Mouse (Mus musculus) heart, adult 2 months (tissue): ENCODE measurements around the gene Tmem266. TPM values are rescaled to one million over a fixed set of nuclear protein-coding genes. Genes with fewer than 3 reads are reported as not detected.

ENCODE experiments used
- DNase-seq, 2 experiments: peaks; one replicate each; pipeline ENCODE4 v3.0.0; 2021
- H3K27ac ChIP-seq: fragments of 200-600 bp; 2 replicates; pipeline ENCODE4 v1.8.1; 2022
- H3K27me3 ChIP-seq: fragments of 200-500 bp; 2 replicates; pipeline ENCODE4 v1.6.1; 2012; ENCODE audit warnings: mild to moderate bottlenecking, low read length, inconsistent platforms, mixed read lengths; ENCODE audit not compliant: control insufficient read depth, insufficient read depth
- H3K36me3 ChIP-seq: fragments of 200-500 bp; 2 replicates; pipeline ENCODE4 v1.6.1; 2012; ENCODE audit warnings: low read length, inconsistent platforms; ENCODE audit not compliant: control insufficient read depth, insufficient read depth
- H3K4me1 ChIP-seq: fragments of 200-500 bp; 2 replicates; pipeline ENCODE4 v1.6.1; 2011; ENCODE audit warnings: low read length; ENCODE audit not compliant: control insufficient read depth, insufficient read depth
- H3K4me3 ChIP-seq: fragments of 200-600 bp; 2 replicates; pipeline ENCODE4 v1.8.1; 2022
- H3K79me2 ChIP-seq: fragments of 200-500 bp; replicated peaks from 2 replicates; pipeline ENCODE4 v1.6.1; 2012; ENCODE audit warnings: mild to moderate bottlenecking, inconsistent platforms, low read length, moderate library complexity, mixed read lengths; ENCODE audit not compliant: control insufficient read depth, insufficient read depth
- H3K9ac ChIP-seq: fragments of 200-500 bp; 2 replicates; pipeline ENCODE4 v1.6.1; 2012; ENCODE audit warnings: low read depth, mild to moderate bottlenecking, control low read depth, inconsistent platforms, low read length, mixed read lengths
- CTCF ChIP-seq: fragments of 200-600 bp; IDR thresholded peaks from 2 replicates; pipeline ENCODE4 v1.8.1; 2022; ENCODE audit warnings: antibody characterized with exemption, mild to moderate bottlenecking, moderate library complexity
- EP300 ChIP-seq: fragments of 200-500 bp; IDR thresholded peaks from 2 replicates; pipeline ENCODE4 v1.6.1; 2011; ENCODE audit warnings: low read depth, low read length, control low read depth; ENCODE audit not compliant: insufficient read depth
- POLR2A ChIP-seq: fragments of 200-500 bp; IDR thresholded peaks from 2 replicates; pipeline ENCODE4 v1.6.1; 2011; ENCODE audit warnings: mild to moderate bottlenecking, low read depth, low read length, control low read depth; ENCODE audit not compliant: insufficient read depth
- WGBS: fragments of 180-500 bp; shearing (Covaris S2); methylation state at CpG from one replicate; pipeline ENCODE4 v1.1.7; 2018; 5-methylcytosine and 5-hydroxymethylcytosine counted together
- intact Hi-C: fragments of 180-260 bp; cut with DNase I; formaldehyde crosslinking; loops from one replicate; pipeline ENCODE4 v1.15.1; 2025
- polyA plus RNA-seq: library from polyadenylated mRNA; depleted of rRNA; stranded (reverse); fragments of >200 nt; gene quantifications from 2 replicates; pipeline ENCODE4 v1.2.3, GENCODE M21; 2012
- total RNA-seq, 2 experiments: library from RNA; stranded (reverse); gene quantifications; 2 replicates each; pipeline ENCODE4 v1.2.3; 2021

Gene Tmem266
- total and polyA plus RNA-seq, 3 experiments = 1.5 to 2.5 (median 2.0) TPM

- no peak overlapping the region for H3K27ac ChIP-seq
- intact Hi-C loops = no loop called here
- TF ChIP-seq EP300 (no peak), POLR2A (no peak), CTCF (no peak)
Observed at GRCm38 (mm10) chr9:55423451-55424424, 97.0 kb downstream of the Tmem266 start.

GRCm38 (mm10) chr9:55425271-55425810 lies 98.6 kb downstream of the Tmem266 start:
- Histone ChIP-seq H3K4me1 (no peaks in the 10 kb centered on the region), H3K36me3 (no peaks in the 10 kb centered on the region), H3K27me3 (0 out of 2 replicates have a peak, but pooled peaks cover 3% of the 10 kb centered on the region), H3K9ac (no peak overlapping the region), H3K79me2 (no peaks in the 10 kb centered on the region), H3K27ac (no peak overlapping the region), H3K4me3 (no peak overlapping the region)
- TF ChIP-seq EP300 (no peak), POLR2A (no peak), CTCF (no peak)
- WGBS = 66% methylated on average over 7 of the region's 7 CpGs
- DNase-seq = no peak
- intact Hi-C loops = no loop called here

More at GRCm38 (mm10) chr9:55423451-55424424, 97.0 kb downstream of the Tmem266 start:
- DNase-seq = no peak
- H3K4me3 ChIP-seq = no peak overlapping the region
- no peaks in the 10 kb centered on the region for H3K36me3 ChIP-seq
- no peaks in the 10 kb centered on the region for H3K4me1 ChIP-seq
- 82% methylated on average over 14 of the region's 14 CpGs for WGBS
- H3K27me3 ChIP-seq = no peaks in the 10 kb centered on the region
- no peaks in the 10 kb centered on the region for H3K79me2 ChIP-seq
- H3K9ac ChIP-seq = no peak overlapping the region

GRCm38 (mm10) chr9:55429242-55429975 lies 102.7 kb downstream of the Tmem266 start:
- intact Hi-C loops = loop anchor here (1.0 to 2.0 kb wide), 2 partner anchors 107 to 489 kb away; no protein-coding TSS in a partner anchor
- peak; percentile 47 for DNase-seq
- 0 out of 2 replicates have a peak, but pooled peaks cover 3% of the 10 kb centered on the region for H3K27me3 ChIP-seq
- no peaks in the 10 kb centered on the region for H3K36me3 ChIP-seq
- H3K79me2 ChIP-seq = no peaks in the 10 kb centered on the region
- no peak for TF ChIP-seq EP300
- TF ChIP-seq CTCF = peak; percentile 90
- TF ChIP-seq POLR2A = no peak
- H3K4me1 ChIP-seq = no peaks in the 10 kb centered on the region
- no peak overlapping the region for H3K4me3 ChIP-seq
- H3K9ac ChIP-seq = no peak overlapping the region
- no peak overlapping the region for H3K27ac ChIP-seq
- WGBS = 28% methylated on average over 12 of the region's 12 CpGs

GRCm38 (mm10) chr9:55430133-55430532 lies 103.4 kb downstream of the Tmem266 start:
- Histone ChIP-seq H3K4me3 (no peak overlapping the region), H3K36me3 (no peaks in the 10 kb centered on the region), H3K27me3 (0 out of 2 replicates have a peak, but pooled peaks cover 3% of the 10 kb centered on the region), H3K79me2 (no peaks in the 10 kb centered on the region), H3K27ac (no peak overlapping the region), H3K4me1 (no peaks in the 10 kb centered on the region), H3K9ac (no peak overlapping the region)
- intact Hi-C loops = no loop called here
- peak in 1 of 2 experiments; percentile 9 for DNase-seq
- WGBS = 23% methylated on average over 20 of the region's 20 CpGs
- no peak for TF ChIP-seq POLR2A
- TF ChIP-seq CTCF = no peak
- no peak for TF ChIP-seq EP300

- DNase-seq = no peak
- intact Hi-C loops = no loop called here
- Histone ChIP-seq H3K9ac (no peak overlapping the region), H3K4me1 (no peaks in the 10 kb centered on the region), H3K79me2 (no peaks in the 10 kb centered on the region), H3K27ac (no peak overlapping the region), H3K4me3 (no peak overlapping the region), H3K27me3 (0 out of 2 replicates have a peak, but pooled peaks cover 3% of the 10 kb centered on the region), H3K36me3 (no peaks in the 10 kb centered on the region)
- TF ChIP-seq POLR2A (no peak), EP300 (no peak), CTCF (no peak)
- WGBS = 55% methylated on average over 14 of the region's 14 CpGs
Observed at GRCm38 (mm10) chr9:55432306-55433289, 105.9 kb downstream of the Tmem266 start.
